Mouse (Mus musculus): ENCODE measurements around the gene Ifng.

GRCm38 (mm10) chr10:118469047-118469446 lies 28.2 kb downstream of the Ifng start:
- TF ChIP-seq EP300 (IDR thresholded peaks at IDR 0.05; ENCODE audit: insufficient read depth, low read depth, low read length) (no peak), CTCF (IDR thresholded peaks at IDR 0.05; ENCODE audit: low read depth, low read length) (no peak), POLR2A (IDR thresholded peaks at IDR 0.05; ENCODE audit: insufficient read depth, low read length) (no peak)
